Mouse (Mus musculus) embryo, embryonic 9.5 days (tissue): ENCODE data around the gene Farp1.

Experiments used
- DNase-seq: peaks from one replicate; pipeline ENCODE4 v3.0.0-alpha.2; 2017; ENCODE audit errors: extremely low spot score

Farp1 gene

GRCm38 (mm10) chr14:121310325-121311080 is 275.5 kb downstream of the Farp1 start:
- no peak for DNase-seq

GRCm38 (mm10) chr14:121311083-121311482 is 276.1 kb downstream of the Farp1 start:
- no peak for DNase-seq

DNA sequence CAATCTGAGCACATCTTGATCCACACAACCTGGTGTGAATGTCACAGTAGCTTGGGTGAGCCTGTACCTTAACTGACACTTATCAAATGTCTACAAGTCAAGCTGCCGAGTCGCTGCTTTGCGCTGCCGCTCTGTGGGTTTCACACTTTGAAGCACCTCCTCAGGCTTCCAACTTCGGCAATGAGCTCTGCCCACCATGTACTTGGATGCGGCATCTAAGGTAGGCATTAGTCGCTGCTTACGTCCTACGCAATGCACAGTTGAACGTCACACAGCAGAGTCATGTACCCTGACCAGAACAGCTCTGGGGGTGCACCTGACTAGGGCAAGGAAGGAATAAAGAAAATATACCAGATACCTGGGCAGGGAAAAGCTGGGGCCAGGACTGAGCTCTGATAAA is 278.3 kb downstream of the Farp1 start:
- DNase-seq = no peak

DNA sequence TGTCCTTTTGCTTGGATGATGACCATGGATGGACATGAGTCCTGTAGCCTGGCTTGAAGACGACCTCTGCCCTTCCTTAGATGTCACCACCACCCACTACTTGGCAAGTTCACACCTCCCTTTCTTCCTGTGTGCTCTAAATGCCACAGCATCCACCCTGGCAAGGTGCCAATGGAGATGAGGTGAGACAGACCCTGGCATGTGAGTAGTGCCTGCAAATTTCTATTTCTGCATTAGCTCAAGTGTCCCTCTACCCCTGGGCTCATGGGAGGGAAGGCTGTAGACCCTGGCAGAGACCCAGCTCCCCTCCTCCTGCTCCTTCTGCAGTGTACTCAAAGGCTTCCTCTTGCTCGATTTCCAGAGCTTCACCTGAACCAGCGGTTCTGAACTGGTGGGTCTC is 279.9 kb downstream of the Farp1 start:
- no peak for DNase-seq

DNA sequence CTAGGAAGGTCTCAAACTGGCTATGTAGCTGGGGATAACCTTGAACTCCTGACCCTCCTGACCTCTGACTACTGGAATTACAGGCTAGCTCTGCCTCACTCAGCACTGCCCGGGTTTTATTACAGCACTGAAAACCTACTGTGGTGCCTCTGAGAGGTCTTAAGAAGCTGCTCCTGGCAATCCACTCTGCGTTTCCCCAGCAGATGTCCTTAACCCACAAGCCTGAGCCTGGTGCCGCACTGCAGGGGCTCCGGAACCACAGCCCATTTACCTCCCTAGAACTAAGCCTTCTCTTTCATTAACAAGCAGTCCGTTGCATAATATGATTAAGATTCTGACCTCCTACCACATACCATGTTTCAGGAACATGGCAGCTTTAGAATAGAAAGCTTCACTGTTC is 281.1 kb downstream of the Farp1 start:
- DNase-seq = no peak

DNA sequence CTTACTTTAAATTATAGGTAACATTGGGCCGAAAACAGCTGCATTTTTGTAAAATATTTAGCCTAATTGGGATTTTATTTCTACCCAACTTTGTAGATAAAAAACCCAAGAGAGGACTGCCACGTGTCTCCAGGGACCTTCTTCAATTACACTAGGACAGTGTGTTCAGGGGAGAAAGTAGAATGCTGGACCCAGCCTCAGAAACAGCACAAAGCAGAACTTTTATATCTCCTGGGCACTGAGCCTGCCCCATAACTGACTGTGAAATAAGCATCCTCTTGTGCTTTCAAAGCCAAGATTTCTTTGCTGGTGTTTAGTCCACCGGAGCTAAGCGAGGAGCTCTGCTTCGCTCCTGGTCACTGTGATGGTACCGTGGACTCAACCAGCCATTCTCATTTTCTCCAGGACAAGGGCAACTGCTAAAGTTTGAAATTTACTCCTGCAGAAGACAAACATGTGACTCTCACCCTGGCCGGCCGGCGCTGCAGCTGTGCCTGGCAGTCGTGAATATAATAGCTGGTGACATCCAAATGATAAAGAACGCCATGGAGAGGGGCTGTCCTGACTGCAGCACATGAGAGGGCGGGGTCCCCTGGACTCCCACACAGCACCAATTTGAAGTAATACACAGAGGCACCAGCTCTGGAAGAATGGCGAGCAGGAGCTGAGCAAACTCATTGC is 281.8 kb downstream of the Farp1 start:
- no peak for DNase-seq

DNA sequence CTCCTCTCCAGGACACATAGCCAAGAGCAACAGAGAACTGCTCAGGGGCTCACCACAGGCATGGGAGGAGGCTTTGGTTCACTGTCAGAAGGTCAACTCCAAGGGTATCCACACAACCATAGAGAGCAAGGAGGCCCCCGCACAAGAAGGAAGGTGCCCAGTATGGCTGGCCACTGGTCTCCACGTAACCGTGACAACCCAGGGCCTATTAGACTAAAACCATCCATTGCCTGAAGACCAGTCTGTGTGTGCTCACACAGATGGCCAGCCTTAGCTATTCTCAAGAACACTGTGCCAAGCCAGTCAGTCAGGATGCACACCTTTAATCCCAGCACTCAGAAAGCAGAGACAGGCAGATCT is 282.3 kb downstream of the Farp1 start:
- no peak for DNase-seq

GRCm38 (mm10) chr14:121318382-121318781 is 283.4 kb downstream of the Farp1 start:
- DNase-seq = no peak

GRCm38 (mm10) chr14:121322150-121322549 is 287.1 kb downstream of the Farp1 start:
- no peak for DNase-seq

GRCm38 (mm10) chr14:121322641-121323040 is 287.6 kb downstream of the Farp1 start:
- no peak for DNase-seq

GRCm38 (mm10) chr14:121324521-121325330 is 289.7 kb downstream of the Farp1 start:
- no peak for DNase-seq

DNA sequence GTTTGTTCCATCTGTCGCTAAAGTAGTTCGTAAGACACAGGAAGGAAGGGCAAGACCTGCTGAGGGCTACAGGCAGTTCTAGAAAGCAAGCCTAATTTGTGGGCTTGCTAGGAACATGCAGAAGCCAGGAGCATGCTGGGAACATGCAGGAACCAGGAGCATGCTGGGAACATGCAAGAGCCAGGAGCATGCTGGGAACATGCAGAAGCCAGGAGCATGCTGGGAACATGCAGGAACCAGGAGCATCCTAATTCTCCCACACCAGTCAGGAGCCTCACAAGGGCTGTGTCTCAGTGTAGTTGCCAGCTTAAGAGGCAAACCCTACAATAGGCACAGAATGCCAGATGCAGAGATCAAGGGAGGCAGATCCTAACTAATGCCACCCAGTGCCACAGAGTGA is 291.4 kb downstream of the Farp1 start:
- DNase-seq = no peak

DNA sequence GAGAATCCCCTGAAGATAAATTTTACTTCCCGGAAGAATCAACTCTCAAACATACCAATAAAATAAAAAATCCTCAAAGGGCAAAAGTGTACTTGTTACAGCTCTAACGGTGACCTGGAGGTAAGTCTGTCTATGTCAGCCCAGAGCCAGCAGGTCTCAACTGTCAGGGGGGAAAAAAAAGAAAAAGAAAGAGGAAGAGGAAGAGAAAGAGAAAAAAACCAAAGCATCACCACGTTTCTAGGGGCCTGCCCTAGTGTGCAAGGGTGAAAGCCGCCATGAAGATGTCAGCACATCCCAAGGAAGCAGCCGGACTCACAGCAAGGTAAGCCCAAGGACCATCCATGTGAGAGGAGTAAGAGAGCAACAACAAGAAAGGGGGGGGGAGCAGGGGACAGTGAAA is 293.9 kb downstream of the Farp1 start:
- DNase-seq = no peak

DNA sequence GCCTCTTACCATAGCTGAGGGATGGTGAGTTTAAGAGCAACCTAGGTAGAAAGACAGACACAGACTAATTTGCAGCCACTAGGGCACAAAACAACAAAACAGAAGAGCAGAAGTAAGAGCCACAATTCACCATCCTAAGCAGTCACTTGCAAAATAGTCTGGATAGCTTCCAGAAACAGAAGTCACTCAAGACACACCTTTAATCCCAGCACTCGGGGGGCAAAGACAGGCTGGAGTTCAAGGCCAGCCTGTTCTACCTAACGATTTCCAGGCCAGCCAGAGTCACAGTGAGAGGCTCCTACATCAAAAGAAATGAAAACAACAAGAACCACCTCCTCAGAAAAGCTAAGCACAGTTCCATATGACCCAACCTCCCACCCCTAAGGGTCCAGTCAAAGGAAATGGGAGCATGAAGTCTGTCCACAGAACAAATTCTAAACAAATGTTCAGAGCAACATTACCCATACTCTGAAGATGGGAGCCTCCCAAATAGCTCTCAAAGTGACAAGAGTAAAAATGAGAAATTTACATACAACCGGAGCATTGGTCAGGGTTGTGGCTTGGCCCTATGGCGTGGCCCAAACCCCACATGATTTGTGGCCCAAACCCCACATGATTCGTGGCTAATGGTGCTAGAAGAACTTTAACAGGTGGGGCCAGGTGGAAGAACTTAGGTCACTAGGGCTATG is 294.5 kb downstream of the Farp1 start:
- no peak for DNase-seq

GRCm38 (mm10) chr14:121330090-121330408 is 295.0 kb downstream of the Farp1 start:
- no peak for DNase-seq
